Mouse (Mus musculus): Measurements from ENCODE around the gene Atp1a1.

- TF ChIP-seq CTCF (IDR thresholded peaks at IDR 0.05; ENCODE audit: low read depth, low read length) (no peak), POLR2A (IDR thresholded peaks at IDR 0.05; ENCODE audit: extremely low read depth, insufficient read depth, low read length) (no peak)
These were observed 11.2 kb downstream of the Atp1a1 start for GRCm38 (mm10) chr3:101593266-101593651.

Measured in liver, adult 2 months (tissue).